Mouse (Mus musculus) limb, embryonic 15.5 days (tissue): ENCODE measurements around the gene Msantd3. TPM values are rescaled to one million over a fixed set of nuclear protein-coding genes. Genes with fewer than 3 reads are reported as not detected.
A peak's percentile ranks its signal among the peaks of the same experiment; 100 is the strongest.

Experiments used
- ATAC-seq: fragments of 200-750 bp; cut with Nextera tagmentation; 2 replicates; pipeline ENCODE4 v1.8.0; 2017; ENCODE audit warnings: low read depth, moderate TSS enrichment; ENCODE audit not compliant: insufficient number of reproducible peaks, low FRiP score, low TSS enrichment
- H3K27ac ChIP-seq: fragments of 300-500 bp; sonication (generic); 2 replicates; pipeline ENCODE4 v1.5.1; 2015; ENCODE audit warnings: moderate library complexity, mild to moderate bottlenecking, inconsistent platforms
- H3K27me3 ChIP-seq: fragments of 300-500 bp; sonication (generic); 2 replicates; pipeline ENCODE4 v1.6.1; 2015; ENCODE audit warnings: inconsistent platforms
- H3K36me3 ChIP-seq: fragments of 300-500 bp; sonication (generic); 2 replicates; pipeline ENCODE4 v1.6.1; 2015; ENCODE audit warnings: inconsistent platforms
- H3K4me1 ChIP-seq: fragments of 300-500 bp; sonication (generic); 2 replicates; pipeline ENCODE4 v1.6.1; 2015; ENCODE audit warnings: inconsistent platforms
- H3K4me2 ChIP-seq: fragments of 300-500 bp; sonication (generic); 2 replicates; pipeline ENCODE4 v1.6.1; 2015; ENCODE audit warnings: mild to moderate bottlenecking, inconsistent platforms
- H3K4me3 ChIP-seq: fragments of 300-500 bp; sonication (generic); 2 replicates; pipeline ENCODE4 v1.5.1; 2015; ENCODE audit warnings: mild to moderate bottlenecking, inconsistent platforms
- H3K9ac ChIP-seq: fragments of 300-500 bp; sonication (generic); 2 replicates; pipeline ENCODE4 v1.6.1; 2015; ENCODE audit warnings: inconsistent platforms
- H3K9me3 ChIP-seq: fragments of 300-500 bp; sonication (generic); 2 replicates; pipeline ENCODE4 v1.6.1; 2016; ENCODE audit warnings: inconsistent platforms
- WGBS: fragments of 180-500 bp; shearing (Covaris S2); methylation state at CpG from one replicate; pipeline ENCODE4 v1.1.7; 2015; 5-methylcytosine and 5-hydroxymethylcytosine counted together
- polyA plus RNA-seq: library from polyadenylated mRNA; unstranded; fragments of >200 nt; fragmentation: Nextera tagmentation; extraction: Ambion mirVana; gene quantifications from 2 replicates; pipeline ENCODE4 v1.2.1, GENCODE M21; 2015

Gene Msantd3
- polyA plus RNA-seq, 1 experiment from 2014 or later: 25.6 TPM

GRCm38 (mm10) chr4:48542351-48542750, 2.6 kb downstream of the Msantd3 start:
- H3K9me3 ChIP-seq: no peaks in the 10 kb centered on the region
- ATAC-seq: no peak
- H3K4me1 ChIP-seq: peaks cover 14% of the 10 kb centered on the region
- H3K4me3 ChIP-seq: no peak overlapping the region
- 47% methylated on average over 5 of the region's 5 CpGs for WGBS
- 0 out of 2 replicates have a peak, but pooled peaks cover 7% of the 10 kb centered on the region for H3K27me3 ChIP-seq
- no peak overlapping the region for H3K9ac ChIP-seq
- H3K36me3 ChIP-seq: no peaks in the 10 kb centered on the region
- no peak overlapping the region for H3K4me2 ChIP-seq
- H3K27ac ChIP-seq: no peak overlapping the region

- ATAC-seq: no peak
- H3K4me3 ChIP-seq: no peak overlapping the region
- H3K27me3 ChIP-seq: 0 out of 2 replicates have a peak, but pooled peaks cover 7% of the 10 kb centered on the region
- no peaks in the 10 kb centered on the region for H3K9me3 ChIP-seq
- H3K27ac ChIP-seq: no peak overlapping the region
- peaks cover 18% of the 10 kb centered on the region for H3K4me1 ChIP-seq
- WGBS: 65% methylated on average over 6 of the region's 6 CpGs
- no peak overlapping the region for H3K4me2 ChIP-seq
- no peak overlapping the region for H3K9ac ChIP-seq
- H3K36me3 ChIP-seq: no peaks in the 10 kb centered on the region
Measured at GRCm38 (mm10) chr4:48543071-48543865, 3.5 kb downstream of the Msantd3 start.

- ATAC-seq: no peak
- H3K4me3 ChIP-seq: no peak overlapping the region
- no peaks in the 10 kb centered on the region for H3K9me3 ChIP-seq
- H3K27me3 ChIP-seq: 0 out of 2 replicates have a peak, but pooled peaks cover 7% of the 10 kb centered on the region
- no peak overlapping the region for H3K4me2 ChIP-seq
- H3K36me3 ChIP-seq: no peaks in the 10 kb centered on the region
- H3K4me1 ChIP-seq: peaks cover 26% of the 10 kb centered on the region
- no peak overlapping the region for H3K9ac ChIP-seq
- WGBS: 66% methylated on average over 8 of the region's 8 CpGs
- H3K27ac ChIP-seq: no peak overlapping the region
Measured at GRCm38 (mm10) chr4:48544141-48544540, 4.4 kb downstream of the Msantd3 start.

- Histone ChIP-seq H3K4me1 (peaks cover 29% of the 10 kb centered on the region), H3K9ac (no peak overlapping the region), H3K4me2 (no peak overlapping the region), H3K4me3 (no peak overlapping the region), H3K9me3 (no peaks in the 10 kb centered on the region), H3K27me3 (0 out of 2 replicates have a peak, but pooled peaks cover 7% of the 10 kb centered on the region), H3K36me3 (no peaks in the 10 kb centered on the region), H3K27ac (no peak overlapping the region)
- 74% methylated on average over 12 of the region's 12 CpGs for WGBS
- no peak for ATAC-seq
Measured at GRCm38 (mm10) chr4:48545966-48546365, 6.2 kb downstream of the Msantd3 start.

GRCm38 (mm10) chr4:48546568-48547496, 7.1 kb downstream of the Msantd3 start:
- no peak overlapping the region for H3K27ac ChIP-seq
- H3K27me3 ChIP-seq: 0 out of 2 replicates have a peak, but pooled peaks cover 7% of the 10 kb centered on the region
- 64% methylated on average over 9 of the region's 9 CpGs for WGBS
- H3K9ac ChIP-seq: no peak overlapping the region
- H3K36me3 ChIP-seq: no peaks in the 10 kb centered on the region
- H3K9me3 ChIP-seq: no peaks in the 10 kb centered on the region
- peaks cover 22% of the 10 kb centered on the region for H3K4me1 ChIP-seq
- H3K4me3 ChIP-seq: no peak overlapping the region
- no peak for ATAC-seq
- no peak overlapping the region for H3K4me2 ChIP-seq

- Histone ChIP-seq H3K27me3 (peaks cover 10% of the 10 kb centered on the region; the same call in 1 of the 2 replicates), H3K4me3 (no peak overlapping the region), H3K9ac (no peak overlapping the region), H3K36me3 (peaks cover 14% of the 10 kb centered on the region), H3K4me1 (peaks cover 20% of the 10 kb centered on the region), H3K4me2 (no peak overlapping the region), H3K27ac (no peak overlapping the region), H3K9me3 (no peaks in the 10 kb centered on the region)
- 0 out of 2 replicates have a peak, but pooled peaks have one; percentile 35 for ATAC-seq
- 22% methylated on average over 5 of the region's 6 CpGs for WGBS
Measured at GRCm38 (mm10) chr4:48548393-48549045, 8.8 kb downstream of the Msantd3 start.

- no peaks in the 10 kb centered on the region for H3K9me3 ChIP-seq
- no peak overlapping the region for H3K4me3 ChIP-seq
- H3K27ac ChIP-seq: no peak overlapping the region
- no peak for ATAC-seq
- no peak overlapping the region for H3K9ac ChIP-seq
- peaks cover 10% of the 10 kb centered on the region; the same call in 1 of the 2 replicates for H3K27me3 ChIP-seq
- H3K4me1 ChIP-seq: peaks cover 20% of the 10 kb centered on the region
- H3K4me2 ChIP-seq: no peak overlapping the region
- peaks cover 21% of the 10 kb centered on the region for H3K36me3 ChIP-seq
- 50% methylated on average over 5 of the region's 5 CpGs for WGBS
Measured at GRCm38 (mm10) chr4:48549661-48550060, 9.9 kb downstream of the Msantd3 start.

- H3K27ac ChIP-seq: no peak overlapping the region
- H3K27me3 ChIP-seq: peaks cover 3% of the 10 kb centered on the region; the same call in 1 of the 2 replicates
- 88% methylated on average over 27 of the region's 27 CpGs for WGBS
- H3K36me3 ChIP-seq: peaks cover 34% of the 10 kb centered on the region
- no peaks in the 10 kb centered on the region for H3K9me3 ChIP-seq
- H3K4me2 ChIP-seq: no peak overlapping the region
- peaks cover 15% of the 10 kb centered on the region for H3K4me1 ChIP-seq
- H3K4me3 ChIP-seq: no peak overlapping the region
- H3K9ac ChIP-seq: no peak overlapping the region
- no peak for ATAC-seq
Measured at GRCm38 (mm10) chr4:48552486-48553064, 12.8 kb downstream of the Msantd3 start.

GRCm38 (mm10) chr4:48554132-48554531, 14.4 kb downstream of the Msantd3 start:
- Histone ChIP-seq H3K27me3 (peaks cover 3% of the 10 kb centered on the region; the same call in 1 of the 2 replicates), H3K9me3 (no peaks in the 10 kb centered on the region), H3K9ac (no peak overlapping the region), H3K27ac (no peak overlapping the region), H3K4me1 (peaks cover 3% of the 10 kb centered on the region; the same call in 1 of the 2 replicates), H3K4me2 (no peak overlapping the region), H3K36me3 (peaks cover 39% of the 10 kb centered on the region), H3K4me3 (no peak overlapping the region)
- WGBS: 85% methylated on average over 7 of the region's 7 CpGs
- ATAC-seq: no peak

GRCm38 (mm10) chr4:48555729-48556128, 16.0 kb downstream of the Msantd3 start:
- no peak for ATAC-seq
- Histone ChIP-seq H3K4me1 (0 out of 2 replicates have a peak, but pooled peaks cover 4% of the 10 kb centered on the region), H3K36me3 (peaks cover 40% of the 10 kb centered on the region), H3K4me2 (no peak overlapping the region), H3K27ac (no peak overlapping the region), H3K4me3 (no peak overlapping the region), H3K27me3 (peaks cover 3% of the 10 kb centered on the region; the same call in 1 of the 2 replicates), H3K9ac (no peak overlapping the region), H3K9me3 (no peaks in the 10 kb centered on the region)
- WGBS: 22% methylated on average over 3 of the region's 3 CpGs

GRCm38 (mm10) chr4:48559652-48560051, 19.9 kb downstream of the Msantd3 start:
- H3K36me3 ChIP-seq: peaks cover 38% of the 10 kb centered on the region
- no peak overlapping the region for H3K27ac ChIP-seq
- H3K9ac ChIP-seq: no peak overlapping the region

More at GRCm38 (mm10) chr4:48559652-48560051, 19.9 kb downstream of the Msantd3 start:
- Histone ChIP-seq H3K4me2 (no peak overlapping the region), H3K27me3 (no peaks in the 10 kb centered on the region), H3K9me3 (no peaks in the 10 kb centered on the region), H3K4me3 (no peak overlapping the region), H3K4me1 (0 out of 2 replicates have a peak, but pooled peaks cover 4% of the 10 kb centered on the region)
- 67% methylated on average over 14 of the region's 14 CpGs for WGBS
- ATAC-seq: no peak
